Mouse (Mus musculus): ENCODE measurements around the gene Cd59a.

Cd59a gene

GRCm38 (mm10) chr2:104134150-104135056 is 38.8 kb downstream of the Cd59a start:
- TF ChIP-seq GATA4 (IDR thresholded peaks at IDR 0.05; ENCODE audit: insufficient replicate concordance, low read length) = no peak

GRCm38 (mm10) chr2:104135920-104136319 is 40.3 kb downstream of the Cd59a start:
- TF ChIP-seq GATA4 (IDR thresholded peaks at IDR 0.05; ENCODE audit: insufficient replicate concordance, low read length) = no peak

- no peak for TF ChIP-seq GATA4 (IDR thresholded peaks at IDR 0.05; ENCODE audit: insufficient replicate concordance, low read length)
Observed at GRCm38 (mm10) chr2:104142140-104142539, 46.5 kb downstream of the Cd59a start.

GRCm38 (mm10) chr2:104144004-104144403 is 48.4 kb downstream of the Cd59a start:
- TF ChIP-seq GATA4 (IDR thresholded peaks at IDR 0.05; ENCODE audit: insufficient replicate concordance, low read length) = no peak

GRCm38 (mm10) chr2:104145983-104146382 is 50.4 kb downstream of the Cd59a start:
- no peak for TF ChIP-seq GATA4 (IDR thresholded peaks at IDR 0.05; ENCODE audit: insufficient replicate concordance, low read length)

- no peak for TF ChIP-seq GATA4 (IDR thresholded peaks at IDR 0.05; ENCODE audit: insufficient replicate concordance, low read length)
Observed at GRCm38 (mm10) chr2:104147910-104148561, 52.4 kb downstream of the Cd59a start.

GRCm38 (mm10) chr2:104150608-104151397 is 55.2 kb downstream of the Cd59a start:
- no peak for TF ChIP-seq GATA4 (IDR thresholded peaks at IDR 0.05; ENCODE audit: insufficient replicate concordance, low read length)

- no peak for TF ChIP-seq GATA4 (IDR thresholded peaks at IDR 0.05; ENCODE audit: insufficient replicate concordance, low read length)
Observed at GRCm38 (mm10) chr2:104153345-104153744, 57.7 kb downstream of the Cd59a start.

GRCm38 (mm10) chr2:104153876-104154275 is 58.3 kb downstream of the Cd59a start:
- TF ChIP-seq GATA4 (IDR thresholded peaks at IDR 0.05; ENCODE audit: insufficient replicate concordance, low read length) = no peak

GRCm38 (mm10) chr2:104157831-104158230 is 62.2 kb downstream of the Cd59a start:
- TF ChIP-seq GATA4 (IDR thresholded peaks at IDR 0.05; ENCODE audit: insufficient replicate concordance, low read length) = no peak

GRCm38 (mm10) chr2:104163418-104163817 is 67.8 kb downstream of the Cd59a start:
- no peak for TF ChIP-seq GATA4 (IDR thresholded peaks at IDR 0.05; ENCODE audit: insufficient replicate concordance, low read length)

- TF ChIP-seq GATA4 (IDR thresholded peaks at IDR 0.05; ENCODE audit: insufficient replicate concordance, low read length) = no peak
Observed at GRCm38 (mm10) chr2:104163978-104164487, 68.4 kb downstream of the Cd59a start.
